Mouse (Mus musculus): ENCODE data around the gene Dmgdh.

Dmgdh gene

DNA sequence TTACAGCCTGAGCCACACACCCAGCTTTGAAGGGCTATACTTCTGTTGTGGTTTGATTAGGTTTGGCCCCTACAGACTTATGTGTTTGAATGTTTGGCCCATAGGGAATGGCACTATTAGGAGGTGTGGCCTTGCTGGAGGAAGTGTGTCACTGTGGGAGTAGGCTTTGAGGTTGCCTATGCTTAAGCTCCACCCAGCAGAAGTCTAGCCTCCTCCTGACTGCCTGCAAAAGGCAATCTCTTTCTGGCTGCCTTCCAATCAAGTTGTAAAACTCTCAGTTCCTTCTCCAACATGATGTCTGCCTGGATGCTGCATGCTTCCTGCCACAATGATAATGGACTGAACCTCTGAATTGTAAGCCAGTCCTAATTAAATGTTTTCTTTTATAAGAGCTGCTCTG lies 9.1 kb downstream of the Dmgdh start:
- DNase-seq (ENCODE audit: low read depth, low spot score) = no peak
- H3K36me3 ChIP-seq (ENCODE audit: control insufficient read depth, insufficient read depth, low read length, poor library complexity, severe bottlenecking) = no peaks in the 10 kb centered on the region
- H3K27me3 ChIP-seq (ENCODE audit: control insufficient read depth, insufficient read depth, low read length, poor library complexity, severe bottlenecking) = no peaks in the 10 kb centered on the region

- Histone ChIP-seq H3K36me3 (ENCODE audit: control insufficient read depth, insufficient read depth, low read length, poor library complexity, severe bottlenecking) (no peaks in the 10 kb centered on the region), H3K27me3 (ENCODE audit: control insufficient read depth, insufficient read depth, low read length, poor library complexity, severe bottlenecking) (no peaks in the 10 kb centered on the region)
- no peak for DNase-seq (ENCODE audit: low read depth, low spot score)
These were observed 11.0 kb downstream of the Dmgdh start for GRCm38 (mm10) chr13:93685226-93685625.

- Histone ChIP-seq H3K27me3 (ENCODE audit: control insufficient read depth, insufficient read depth, low read length, poor library complexity, severe bottlenecking) (no peaks in the 10 kb centered on the region), H3K36me3 (ENCODE audit: control insufficient read depth, insufficient read depth, low read length, poor library complexity, severe bottlenecking) (no peaks in the 10 kb centered on the region)
- no peak for DNase-seq (ENCODE audit: low read depth, low spot score)
These were observed 13.1 kb downstream of the Dmgdh start for GRCm38 (mm10) chr13:93687321-93687720.

DNA sequence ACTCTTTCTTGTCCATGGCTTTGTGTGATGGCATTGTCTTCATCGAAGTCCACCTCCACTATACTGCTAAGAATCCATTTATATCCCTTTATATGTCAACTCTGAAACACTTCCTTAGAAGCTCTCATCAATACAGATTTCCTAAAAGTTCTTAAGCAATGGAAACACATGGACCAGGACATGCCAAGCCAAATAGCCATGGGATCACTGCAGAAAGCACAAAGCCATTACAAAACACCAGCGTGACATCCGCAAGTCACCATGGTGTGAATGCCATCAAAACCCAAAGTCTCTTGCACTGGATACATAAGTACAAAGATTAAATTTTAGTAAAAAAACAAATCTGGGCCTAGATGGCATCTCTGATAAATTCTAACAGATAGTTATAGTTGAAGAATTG lies 15.3 kb downstream of the Dmgdh start:
- no peak for DNase-seq (ENCODE audit: low read depth, low spot score)
- H3K27me3 ChIP-seq (ENCODE audit: control insufficient read depth, insufficient read depth, low read length, poor library complexity, severe bottlenecking) = no peaks in the 10 kb centered on the region
- H3K36me3 ChIP-seq (ENCODE audit: control insufficient read depth, insufficient read depth, low read length, poor library complexity, severe bottlenecking) = no peaks in the 10 kb centered on the region

DNA sequence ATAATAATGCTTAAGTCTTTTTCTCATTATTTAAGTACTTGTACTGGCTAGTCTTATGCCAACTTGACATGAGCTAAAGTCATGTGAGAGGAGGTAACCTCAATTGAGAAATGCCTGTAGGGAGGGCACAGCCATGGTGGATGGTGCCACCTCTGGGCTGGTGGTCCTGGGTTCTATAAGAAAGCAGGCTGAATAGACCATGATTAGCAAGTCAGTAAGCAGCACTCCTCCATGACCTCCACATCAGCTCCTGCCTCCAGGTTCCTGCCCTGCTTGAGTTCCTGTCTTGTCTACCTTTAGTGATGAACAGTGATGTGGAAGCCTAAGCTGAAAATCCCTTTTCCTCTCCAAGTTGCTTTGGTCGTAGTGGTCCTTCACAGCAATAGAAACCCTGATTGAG lies 16.6 kb downstream of the Dmgdh start:
- H3K27me3 ChIP-seq (ENCODE audit: control insufficient read depth, insufficient read depth, low read length, poor library complexity, severe bottlenecking) = no peaks in the 10 kb centered on the region
- no peak for DNase-seq (ENCODE audit: low read depth, low spot score)
- no peaks in the 10 kb centered on the region for H3K36me3 ChIP-seq (ENCODE audit: control insufficient read depth, insufficient read depth, low read length, poor library complexity, severe bottlenecking)

- H3K27me3 ChIP-seq (ENCODE audit: control insufficient read depth, insufficient read depth, low read length, poor library complexity, severe bottlenecking) = no peaks in the 10 kb centered on the region
- no peaks in the 10 kb centered on the region for H3K36me3 ChIP-seq (ENCODE audit: control insufficient read depth, insufficient read depth, low read length, poor library complexity, severe bottlenecking)
- no peak for DNase-seq (ENCODE audit: low read depth, low spot score)
These were observed 24.6 kb downstream of the Dmgdh start for GRCm38 (mm10) chr13:93698866-93699265.

GRCm38 (mm10) chr13:93705697-93706096 lies 31.5 kb downstream of the Dmgdh start:
- no peaks in the 10 kb centered on the region for H3K27me3 ChIP-seq (ENCODE audit: control insufficient read depth, insufficient read depth, low read length, poor library complexity, severe bottlenecking)
- H3K36me3 ChIP-seq (ENCODE audit: control insufficient read depth, insufficient read depth, low read length, poor library complexity, severe bottlenecking) = no peaks in the 10 kb centered on the region
- DNase-seq (ENCODE audit: low read depth, low spot score) = no peak

GRCm38 (mm10) chr13:93707271-93707670 lies 33.0 kb downstream of the Dmgdh start:
- Histone ChIP-seq H3K36me3 (ENCODE audit: control insufficient read depth, insufficient read depth, low read length, poor library complexity, severe bottlenecking) (no peaks in the 10 kb centered on the region), H3K27me3 (ENCODE audit: control insufficient read depth, insufficient read depth, low read length, poor library complexity, severe bottlenecking) (no peaks in the 10 kb centered on the region)
- no peak for DNase-seq (ENCODE audit: low read depth, low spot score)

- DNase-seq (ENCODE audit: low read depth, low spot score) = no peak
- no peaks in the 10 kb centered on the region for H3K27me3 ChIP-seq (ENCODE audit: control insufficient read depth, insufficient read depth, low read length, poor library complexity, severe bottlenecking)
- H3K36me3 ChIP-seq (ENCODE audit: control insufficient read depth, insufficient read depth, low read length, poor library complexity, severe bottlenecking) = no peaks in the 10 kb centered on the region
These were observed 36.1 kb downstream of the Dmgdh start for GRCm38 (mm10) chr13:93710325-93710724.

GRCm38 (mm10) chr13:93711226-93711625 lies 37.0 kb downstream of the Dmgdh start:
- H3K27me3 ChIP-seq (ENCODE audit: control insufficient read depth, insufficient read depth, low read length, poor library complexity, severe bottlenecking) = no peaks in the 10 kb centered on the region
- no peaks in the 10 kb centered on the region for H3K36me3 ChIP-seq (ENCODE audit: control insufficient read depth, insufficient read depth, low read length, poor library complexity, severe bottlenecking)
- no peak for DNase-seq (ENCODE audit: low read depth, low spot score)

GRCm38 (mm10) chr13:93712362-93712761 lies 38.1 kb downstream of the Dmgdh start:
- no peaks in the 10 kb centered on the region for H3K36me3 ChIP-seq (ENCODE audit: control insufficient read depth, insufficient read depth, low read length, poor library complexity, severe bottlenecking)
- H3K27me3 ChIP-seq (ENCODE audit: control insufficient read depth, insufficient read depth, low read length, poor library complexity, severe bottlenecking) = no peaks in the 10 kb centered on the region
- no peak for DNase-seq (ENCODE audit: low read depth, low spot score)

DNA sequence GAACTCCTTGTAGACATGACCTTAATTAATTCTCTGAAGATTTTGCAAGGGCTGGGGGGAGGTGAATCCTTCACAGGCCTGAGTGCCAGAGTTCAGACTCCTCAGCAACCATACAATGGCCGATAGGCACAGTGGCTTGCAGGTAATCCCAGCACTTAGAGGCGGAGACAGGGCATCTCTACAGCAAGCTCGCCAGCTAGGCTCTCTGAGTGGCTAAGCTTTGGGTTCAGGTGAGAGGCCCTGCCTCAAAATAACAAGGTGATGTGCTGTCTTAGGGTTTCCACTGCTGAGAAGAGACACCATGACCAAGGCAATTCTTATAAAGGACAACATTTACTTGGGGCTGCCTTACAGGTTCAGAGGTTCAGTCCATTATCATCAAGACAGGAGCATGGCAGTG lies 39.6 kb downstream of the Dmgdh start:
- no peak for DNase-seq (ENCODE audit: low read depth, low spot score)
- Histone ChIP-seq H3K27me3 (ENCODE audit: control insufficient read depth, insufficient read depth, low read length, poor library complexity, severe bottlenecking) (no peaks in the 10 kb centered on the region), H3K36me3 (ENCODE audit: control insufficient read depth, insufficient read depth, low read length, poor library complexity, severe bottlenecking) (no peaks in the 10 kb centered on the region)

- DNase-seq (ENCODE audit: low read depth, low spot score) = no peak
- no peaks in the 10 kb centered on the region for H3K27me3 ChIP-seq (ENCODE audit: control insufficient read depth, insufficient read depth, low read length, poor library complexity, severe bottlenecking)
- H3K36me3 ChIP-seq (ENCODE audit: control insufficient read depth, insufficient read depth, low read length, poor library complexity, severe bottlenecking) = no peaks in the 10 kb centered on the region
These were observed 42.9 kb downstream of the Dmgdh start for GRCm38 (mm10) chr13:93717113-93717512.

DNA sequence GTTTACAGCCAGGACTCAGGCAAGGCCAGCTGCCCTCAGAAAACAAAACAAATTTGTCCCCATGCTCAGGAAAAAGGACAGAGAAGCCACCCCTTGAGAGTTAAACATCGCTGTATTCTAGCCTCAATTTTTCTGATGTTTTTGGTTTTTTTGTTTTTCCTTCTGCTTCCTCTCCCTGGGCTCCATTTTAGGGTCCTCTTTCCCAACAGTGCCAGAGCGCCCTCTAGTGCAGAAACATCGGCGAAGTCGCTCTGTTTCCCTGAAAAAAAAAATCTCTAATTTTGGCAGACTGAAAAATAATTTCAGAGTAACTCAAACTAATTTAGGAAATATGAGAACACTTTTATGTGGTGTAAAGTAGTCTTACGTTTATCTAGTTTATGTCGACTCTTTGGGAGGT lies 44.7 kb downstream of the Dmgdh start:
- no peaks in the 10 kb centered on the region for H3K36me3 ChIP-seq (ENCODE audit: control insufficient read depth, insufficient read depth, low read length, poor library complexity, severe bottlenecking)
- H3K27me3 ChIP-seq (ENCODE audit: control insufficient read depth, insufficient read depth, low read length, poor library complexity, severe bottlenecking) = no peaks in the 10 kb centered on the region
- DNase-seq (ENCODE audit: low read depth, low spot score) = peak; percentile 42

- DNase-seq (ENCODE audit: low read depth, low spot score) = no peak
- Histone ChIP-seq H3K36me3 (ENCODE audit: control insufficient read depth, insufficient read depth, low read length, poor library complexity, severe bottlenecking) (no peaks in the 10 kb centered on the region), H3K27me3 (ENCODE audit: control insufficient read depth, insufficient read depth, low read length, poor library complexity, severe bottlenecking) (no peaks in the 10 kb centered on the region)
These were observed 47.7 kb downstream of the Dmgdh start for GRCm38 (mm10) chr13:93721916-93722315.

DNA sequence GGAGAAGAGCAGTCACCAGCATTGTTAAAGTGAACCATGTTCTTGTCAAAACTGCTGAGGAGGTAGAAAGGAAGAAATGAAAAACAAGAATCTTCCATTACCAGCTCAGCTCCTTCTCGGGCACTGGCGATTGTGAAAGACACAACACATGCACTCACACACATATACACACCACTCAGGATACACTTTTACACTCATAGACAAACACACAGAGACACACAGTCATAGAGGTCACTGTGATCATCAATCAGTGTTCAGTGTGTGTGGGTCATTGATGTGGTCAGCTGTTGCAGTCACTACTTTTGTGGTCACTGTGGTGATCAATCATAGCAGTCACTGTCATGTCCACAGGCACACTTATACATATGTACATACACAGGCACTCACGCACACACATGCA lies 49.2 kb downstream of the Dmgdh start:
- H3K36me3 ChIP-seq (ENCODE audit: control insufficient read depth, insufficient read depth, low read length, poor library complexity, severe bottlenecking) = no peaks in the 10 kb centered on the region
- DNase-seq (ENCODE audit: low read depth, low spot score) = no peak
- no peaks in the 10 kb centered on the region for H3K27me3 ChIP-seq (ENCODE audit: control insufficient read depth, insufficient read depth, low read length, poor library complexity, severe bottlenecking)
